Mouse (Mus musculus) small intestine, adult 2 months (tissue): ENCODE data around the gene Sec13.

ENCODE experiments used
- CTCF ChIP-seq: fragments of 200-500 bp; IDR thresholded peaks from 2 replicates; pipeline ENCODE4 v1.5.1; 2012; ENCODE audit warnings: low read depth, mild to moderate bottlenecking, control low read depth, inconsistent platforms, low read length, moderate library complexity, mixed read lengths; ENCODE audit not compliant: insufficient replicate concordance, insufficient read length; ENCODE audit errors: extremely low read depth
- POLR2A ChIP-seq: fragments of 200-500 bp; IDR thresholded peaks from 2 replicates; pipeline ENCODE4 v1.6.1; 2012; ENCODE audit warnings: low read depth, mild to moderate bottlenecking, control low read depth, inconsistent platforms, low read length, moderate library complexity

DNA sequence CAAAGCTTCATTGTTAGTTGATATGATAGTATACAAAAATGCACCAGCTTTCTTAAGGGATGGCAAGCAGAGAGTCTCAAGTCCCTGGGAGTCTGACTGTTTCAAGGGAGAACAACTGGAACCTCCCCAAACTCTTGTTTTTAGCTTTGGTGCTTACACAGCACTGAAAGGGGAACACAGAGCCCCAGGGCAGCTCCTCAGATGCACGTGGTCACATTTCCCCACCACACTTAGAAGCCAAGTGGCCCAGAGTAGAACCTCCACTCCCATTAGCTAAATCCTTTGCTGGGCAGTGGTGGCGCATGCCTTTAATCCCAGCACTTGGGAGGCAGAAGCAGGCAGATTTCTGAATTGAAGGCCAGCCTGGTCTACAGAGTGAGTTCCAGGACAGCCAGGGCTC lies 882 bp upstream of the Sec13 start:
- no peak for TF ChIP-seq POLR2A
- no peak for TF ChIP-seq CTCF
